Mouse (Mus musculus) embryonic facial prominence, embryonic 10.5 days (tissue): ENCODE data around the gene Zswim1. TPM values are rescaled to one million over a fixed set of nuclear protein-coding genes. Genes with fewer than 3 reads are reported as not detected.

Experiments
- DNase-seq: peaks from one replicate; pipeline ENCODE4 v3.0.0-alpha.2; 2017; ENCODE audit warnings: low spot score
- H3K27ac ChIP-seq: fragments of 300-500 bp; sonication (generic); replicated peaks from 2 replicates; pipeline ENCODE4 v1.5.1; 2016; ENCODE audit warnings: mild to moderate bottlenecking
- H3K27me3 ChIP-seq: fragments of 300-500 bp; sonication (generic); replicated peaks from 2 replicates; pipeline ENCODE4 v1.6.1; 2016; ENCODE audit warnings: low read depth, mild to moderate bottlenecking; ENCODE audit not compliant: poor library complexity, severe bottlenecking
- H3K36me3 ChIP-seq: fragments of 300-500 bp; sonication (generic); replicated peaks from 2 replicates; pipeline ENCODE4 v1.6.1; 2016; ENCODE audit warnings: mild to moderate bottlenecking, moderate library complexity
- H3K4me1 ChIP-seq: fragments of 300-500 bp; sonication (generic); 2 replicates; pipeline ENCODE4 v1.6.1; 2016
- H3K4me3 ChIP-seq: fragments of 300-500 bp; sonication (generic); 2 replicates; pipeline ENCODE4 v1.5.1; 2016; ENCODE audit warnings: mild to moderate bottlenecking, moderate library complexity
- H3K9me3 ChIP-seq: fragments of 300-500 bp; sonication (generic); 2 replicates; pipeline ENCODE4 v1.6.1; 2016; ENCODE audit warnings: mild to moderate bottlenecking
- WGBS: fragments of 180-500 bp; shearing (Covaris S2); methylation state at CpG from one replicate; pipeline ENCODE4 v1.1.7; 2016; 5-methylcytosine and 5-hydroxymethylcytosine counted together
- polyA plus RNA-seq: library from polyadenylated mRNA; unstranded; fragments of >200 nt; fragmentation: Nextera tagmentation; extraction: Ambion mirVana; gene quantifications from 2 replicates; pipeline ENCODE4 v1.2.1, GENCODE M21; 2016

Gene Zswim1
- polyA plus RNA-seq, 1 experiment from 2014 or later, result 24.2 TPM

DNA sequence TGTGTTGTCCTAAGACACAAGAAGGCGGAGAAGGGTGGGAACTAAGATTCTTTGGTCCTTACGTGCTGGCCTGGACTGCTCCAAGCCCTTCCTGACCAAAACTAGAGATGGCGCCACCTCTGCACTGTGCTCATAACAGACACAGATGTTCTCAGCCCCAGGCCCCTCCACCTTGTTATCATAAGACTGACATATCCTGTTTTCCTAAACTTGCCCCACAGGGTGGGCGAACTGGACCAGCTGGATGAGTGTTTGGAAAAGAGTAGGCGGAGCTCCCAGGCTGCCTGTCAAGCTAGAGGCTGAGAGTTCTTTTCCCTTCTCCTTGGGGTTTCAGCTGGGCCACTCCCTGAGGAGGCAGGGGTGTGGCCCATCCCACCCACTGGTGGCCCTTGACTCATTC is 4.8 kb upstream of the Zswim1 start:
- no peak overlapping the region for H3K27ac ChIP-seq
- H3K4me1 ChIP-seq, result peaks cover 19% of the 10 kb centered on the region
- H3K9me3 ChIP-seq, result no peaks in the 10 kb centered on the region
- no peaks in the 10 kb centered on the region for H3K27me3 ChIP-seq
- peak; percentile 45 for DNase-seq
- H3K36me3 ChIP-seq, result peaks cover 26% of the 10 kb centered on the region
- WGBS, result 59% methylated on average over 5 of the region's 5 CpGs
- H3K4me3 ChIP-seq, result no peak overlapping the region

DNA sequence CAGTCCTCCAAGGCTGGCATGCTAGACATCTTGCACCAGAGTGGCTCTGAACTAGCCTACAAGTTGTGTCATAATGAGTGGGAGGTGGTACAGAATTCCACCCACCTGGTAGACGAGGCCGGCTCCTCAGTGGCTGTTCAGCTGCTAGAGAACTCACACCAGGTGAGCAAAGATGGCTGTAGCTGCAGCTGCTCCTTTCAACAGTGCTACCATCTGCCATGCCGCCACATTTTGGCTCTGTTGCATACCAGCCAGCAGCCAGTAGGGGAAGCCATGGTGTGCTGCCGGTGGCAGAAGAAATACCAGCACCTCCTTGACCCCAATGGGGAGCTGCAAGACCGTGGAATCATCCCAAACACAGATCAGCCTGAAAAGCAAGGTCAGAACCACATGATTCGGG is 1.4 kb upstream of the Zswim1 start:
- H3K9me3 ChIP-seq, result no peaks in the 10 kb centered on the region
- H3K4me1 ChIP-seq, result peaks cover 27% of the 10 kb centered on the region
- H3K27ac ChIP-seq, result no peak overlapping the region
- 84% methylated on average over 6 of the region's 6 CpGs for WGBS
- H3K4me3 ChIP-seq, result no peak overlapping the region
- H3K27me3 ChIP-seq, result no peaks in the 10 kb centered on the region
- peaks cover 40% of the 10 kb centered on the region for H3K36me3 ChIP-seq
- DNase-seq, result no peak

DNA sequence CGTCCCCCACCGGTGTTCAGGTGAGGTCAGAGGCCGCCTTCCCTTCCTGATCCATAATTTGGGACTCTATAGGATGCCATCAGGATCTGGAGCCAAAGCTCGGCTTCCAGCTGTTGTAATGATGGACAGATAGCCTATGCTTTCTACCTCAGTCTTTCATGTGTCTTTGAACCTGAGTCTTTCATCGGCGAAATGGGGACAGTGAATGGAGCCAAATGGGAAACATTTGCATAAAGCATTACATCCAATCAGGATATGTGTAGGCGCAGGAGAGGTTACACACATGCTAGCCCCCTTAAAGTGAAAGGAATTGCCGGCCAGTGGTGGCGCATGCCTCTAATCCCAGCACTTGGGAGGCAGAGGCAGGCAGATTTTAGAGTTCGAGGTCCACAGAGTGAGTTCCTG is 697 bp downstream of the Zswim1 start:
- H3K4me1 ChIP-seq, result peaks cover 15% of the 10 kb centered on the region
- H3K4me3 ChIP-seq, result peak overlapping the region; percentile 85
- peak overlapping the region; percentile 88 for H3K27ac ChIP-seq
- peak; percentile 61 for DNase-seq
- H3K36me3 ChIP-seq, result peaks cover 61% of the 10 kb centered on the region
- H3K27me3 ChIP-seq, result no peaks in the 10 kb centered on the region
- no peaks in the 10 kb centered on the region for H3K9me3 ChIP-seq
- WGBS, result 3% methylated on average over 10 of the region's 10 CpGs

DNA sequence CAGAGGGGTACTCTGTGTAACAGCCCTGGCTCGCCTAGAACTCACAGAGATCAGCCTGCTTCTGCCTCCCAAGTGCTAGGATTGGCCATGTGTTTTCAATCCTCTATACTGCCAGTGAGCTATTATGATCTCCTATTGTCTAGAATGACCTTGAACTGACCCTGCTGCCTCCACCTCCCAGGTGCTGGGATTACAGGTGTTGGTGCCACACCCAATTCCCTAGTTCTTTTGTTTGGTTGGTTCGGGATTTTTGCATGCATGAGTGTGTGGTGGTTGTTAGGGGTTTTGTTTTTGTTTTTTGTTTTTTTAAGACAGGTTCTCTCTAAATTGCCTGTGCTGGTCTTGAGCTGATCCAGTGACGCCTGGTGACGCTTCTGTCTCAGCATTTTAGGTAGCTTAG is 1.5 kb downstream of the Zswim1 start:
- WGBS, result 93% methylated on average over 4 of the region's 4 CpGs
- Histone ChIP-seq H3K27ac (no peak overlapping the region), H3K4me1 (peaks cover 15% of the 10 kb centered on the region), H3K27me3 (no peaks in the 10 kb centered on the region), H3K4me3 (peak overlapping the region; percentile 85; the same call in 1 of the 2 replicates), H3K9me3 (no peaks in the 10 kb centered on the region), H3K36me3 (peaks cover 68% of the 10 kb centered on the region)
- no peak for DNase-seq

DNA sequence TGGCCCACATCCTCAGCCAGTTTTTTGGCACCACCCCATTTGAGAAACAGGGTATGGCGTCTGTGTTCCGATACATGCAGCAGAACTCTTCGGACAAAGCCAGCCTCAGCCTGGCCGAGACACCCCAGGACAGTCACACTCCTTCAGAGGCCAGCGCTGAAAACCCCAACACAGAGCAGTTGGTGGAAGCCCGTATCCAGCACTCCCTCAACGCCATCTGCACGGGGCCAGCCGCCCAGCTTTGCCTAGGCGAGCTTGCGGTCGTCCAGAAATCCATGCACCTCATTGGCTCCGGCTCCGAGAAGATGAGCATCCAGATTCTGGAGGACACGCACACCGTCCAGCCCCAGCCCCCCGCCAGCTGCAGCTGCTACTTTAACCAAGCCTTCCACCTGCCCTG is 3.0 kb downstream of the Zswim1 start:
- H3K4me1 ChIP-seq, result peaks cover 15% of the 10 kb centered on the region
- H3K4me3 ChIP-seq, result no peak overlapping the region
- no peak overlapping the region for H3K27ac ChIP-seq
- H3K36me3 ChIP-seq, result peaks cover 62% of the 10 kb centered on the region
- 93% methylated on average over 17 of the region's 17 CpGs for WGBS
- H3K27me3 ChIP-seq, result no peaks in the 10 kb centered on the region
- DNase-seq, result no peak
- no peaks in the 10 kb centered on the region for H3K9me3 ChIP-seq

DNA sequence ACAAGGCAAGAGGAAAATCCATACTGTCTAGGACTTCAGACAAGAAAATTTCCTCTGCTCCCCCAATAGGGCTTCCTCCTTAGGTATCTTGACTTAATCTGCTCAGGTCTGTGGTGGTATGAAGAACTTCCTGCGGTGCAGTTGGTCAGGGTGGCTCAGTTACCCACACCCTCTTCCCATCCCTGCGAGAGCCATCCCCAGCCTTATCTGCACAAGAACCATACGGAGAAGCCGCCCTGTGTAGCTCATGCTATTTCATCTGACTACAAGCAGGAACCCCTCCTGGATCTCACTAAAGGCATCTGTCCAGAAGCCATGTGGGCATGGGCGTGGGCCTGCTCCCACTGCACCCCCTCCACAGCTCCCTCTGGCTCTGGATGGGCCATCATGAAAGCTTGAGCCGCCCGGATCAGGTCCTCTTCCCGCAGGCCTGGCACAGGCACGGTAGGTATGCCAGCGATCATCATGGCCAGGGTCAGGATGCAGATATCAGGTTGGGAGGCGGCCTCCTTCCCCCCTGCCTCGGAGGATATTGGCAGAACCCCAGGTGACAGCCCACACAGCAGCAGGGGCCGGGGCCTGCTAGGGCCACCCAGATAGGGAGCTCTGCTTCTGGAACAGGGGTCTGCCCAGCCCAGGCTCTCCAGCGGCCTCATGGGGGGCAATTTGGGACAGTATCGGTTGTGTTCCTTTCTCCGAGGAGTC is 4.8 kb downstream of the Zswim1 start:
- no peak overlapping the region for H3K27ac ChIP-seq
- H3K27me3 ChIP-seq, result no peaks in the 10 kb centered on the region
- no peaks in the 10 kb centered on the region for H3K9me3 ChIP-seq
- peaks cover 13% of the 10 kb centered on the region for H3K4me1 ChIP-seq
- no peak overlapping the region for H3K4me3 ChIP-seq
- WGBS, result 91% methylated on average over 16 of the region's 16 CpGs
- H3K36me3 ChIP-seq, result peaks cover 50% of the 10 kb centered on the region
- no peak for DNase-seq

DNA sequence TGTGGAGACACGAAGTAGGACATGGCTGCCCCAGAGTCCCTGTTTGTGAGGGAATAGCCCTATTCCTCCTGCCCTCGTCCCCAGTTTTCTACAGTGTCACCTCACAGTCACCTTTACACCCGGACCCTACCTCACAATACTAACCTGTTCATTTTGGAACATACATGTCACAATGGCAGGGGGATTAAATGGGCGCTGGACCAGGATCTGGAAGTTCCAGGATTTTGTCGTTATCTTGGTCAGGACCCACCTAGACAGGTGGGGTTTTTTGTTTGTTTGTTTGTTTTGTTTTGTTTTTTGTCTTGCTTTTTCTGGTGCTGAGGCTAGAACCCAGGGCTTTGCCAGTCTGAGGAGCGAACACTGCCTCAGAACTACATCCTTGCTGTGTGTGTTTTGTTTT is 6.0 kb downstream of the Zswim1 start, which contains the start of gene Spata25:
Gene Spata25 (minus strand): TSS at position 101 of the 400 bp plus-strand sequence.
- H3K27me3 ChIP-seq, result no peaks in the 10 kb centered on the region
- no peak within 1 kb of the TSS for H3K27ac ChIP-seq
- peaks cover 18% of the 10 kb centered on the region for H3K4me1 ChIP-seq
- WGBS, result 87% methylated on average over 6 of the region's 6 CpGs
- peaks cover 50% of the 10 kb centered on the region for H3K36me3 ChIP-seq
- no peak for DNase-seq
- no peak within 1 kb of the TSS for H3K4me3 ChIP-seq
- no peaks in the 10 kb centered on the region for H3K9me3 ChIP-seq

DNA sequence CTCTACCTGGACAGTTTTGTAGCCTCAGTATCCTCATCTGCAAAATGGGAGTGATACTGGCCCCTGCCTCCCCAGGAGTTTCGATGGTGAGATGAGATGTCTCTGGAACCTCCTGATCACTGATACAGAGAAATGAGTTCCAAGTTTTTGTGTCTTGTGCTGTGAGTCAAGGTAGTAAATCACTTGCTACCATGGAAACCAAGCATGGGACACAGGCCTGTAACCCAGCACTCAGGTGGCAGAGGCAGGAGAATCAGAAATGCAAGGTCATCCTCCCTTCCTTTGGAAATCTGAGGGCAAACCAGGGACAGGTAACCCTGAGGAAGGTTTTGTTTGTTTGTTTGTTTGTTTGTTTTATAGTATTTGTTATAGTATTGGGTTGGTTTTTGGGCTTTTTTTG is 6.6 kb downstream of the Zswim1 start:
- no peaks in the 10 kb centered on the region for H3K9me3 ChIP-seq
- peaks cover 17% of the 10 kb centered on the region for H3K4me1 ChIP-seq
- no peak overlapping the region for H3K4me3 ChIP-seq
- H3K27me3 ChIP-seq, result no peaks in the 10 kb centered on the region
- no peak for DNase-seq
- H3K27ac ChIP-seq, result no peak overlapping the region
- 95% methylated on average over 1 of the region's 1 CpGs for WGBS
- peaks cover 50% of the 10 kb centered on the region for H3K36me3 ChIP-seq

DNA sequence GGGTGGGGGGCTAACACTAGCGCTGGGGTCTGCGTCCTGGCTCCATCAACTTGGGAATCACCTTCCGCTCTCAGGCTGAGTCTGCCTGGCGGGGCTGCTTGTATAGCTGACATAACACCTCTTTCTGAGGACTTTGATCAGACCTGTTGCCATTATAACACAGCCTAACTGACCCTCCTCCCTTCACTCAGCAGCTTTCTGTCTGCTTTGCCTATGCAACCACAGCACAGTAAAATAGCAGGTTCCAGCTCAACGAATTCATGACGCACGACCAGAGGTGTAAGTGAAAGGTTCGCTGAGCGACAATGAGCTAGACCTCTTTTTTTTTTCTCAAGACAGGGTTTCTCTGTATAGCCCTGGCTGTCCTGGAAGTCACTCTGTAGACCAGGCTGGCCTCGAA is 8.5 kb downstream of the Zswim1 start:
- 90% methylated on average over 10 of the region's 10 CpGs for WGBS
- Histone ChIP-seq H3K9me3 (no peaks in the 10 kb centered on the region), H3K27ac (no peak overlapping the region), H3K4me3 (no peak overlapping the region; the same call in 1 of the 2 replicates), H3K27me3 (no peaks in the 10 kb centered on the region), H3K36me3 (peaks cover 39% of the 10 kb centered on the region), H3K4me1 (peaks cover 28% of the 10 kb centered on the region)
- no peak for DNase-seq

DNA sequence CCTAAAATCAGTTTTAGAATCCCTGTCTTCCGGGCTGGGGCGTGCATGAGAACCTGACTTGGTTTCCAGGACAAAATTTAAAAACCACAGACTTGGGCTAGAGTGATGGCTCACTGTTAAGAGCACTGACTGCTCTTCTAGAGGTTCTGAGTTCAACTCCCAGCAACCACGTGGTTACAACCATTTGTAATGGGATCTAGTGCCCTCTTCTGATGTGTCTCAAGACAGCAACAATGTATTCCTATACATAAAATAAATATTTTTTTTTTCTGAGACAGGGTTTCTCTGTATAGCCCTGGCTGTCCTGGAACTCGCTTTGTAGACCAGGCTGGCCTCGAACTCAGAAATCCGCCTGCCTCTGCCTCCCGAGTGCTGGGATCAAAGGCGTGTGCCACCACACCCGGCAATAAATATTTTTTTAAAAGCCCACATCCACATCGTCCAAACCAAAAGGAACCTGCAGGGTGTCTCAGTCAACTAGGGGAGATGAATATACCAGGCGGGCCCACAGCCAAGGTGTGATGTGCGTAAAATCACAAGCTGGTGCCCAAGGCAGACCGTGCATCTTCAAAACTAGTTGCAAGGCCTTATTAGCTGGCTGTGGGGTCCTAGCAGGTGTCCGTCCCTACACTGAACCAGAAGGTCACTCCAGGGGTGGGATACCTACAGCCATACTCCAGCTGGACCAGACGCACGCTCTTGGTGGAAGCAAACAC is 9.7 kb downstream of the Zswim1 start:
- Histone ChIP-seq H3K9me3 (no peaks in the 10 kb centered on the region), H3K4me3 (peak overlapping the region; percentile 71), H3K27me3 (no peaks in the 10 kb centered on the region), H3K4me1 (peaks cover 28% of the 10 kb centered on the region), H3K27ac (peak overlapping the region; percentile 92), H3K36me3 (peaks cover 38% of the 10 kb centered on the region)
- DNase-seq, result no peak
- 67% methylated on average over 16 of the region's 16 CpGs for WGBS

DNA sequence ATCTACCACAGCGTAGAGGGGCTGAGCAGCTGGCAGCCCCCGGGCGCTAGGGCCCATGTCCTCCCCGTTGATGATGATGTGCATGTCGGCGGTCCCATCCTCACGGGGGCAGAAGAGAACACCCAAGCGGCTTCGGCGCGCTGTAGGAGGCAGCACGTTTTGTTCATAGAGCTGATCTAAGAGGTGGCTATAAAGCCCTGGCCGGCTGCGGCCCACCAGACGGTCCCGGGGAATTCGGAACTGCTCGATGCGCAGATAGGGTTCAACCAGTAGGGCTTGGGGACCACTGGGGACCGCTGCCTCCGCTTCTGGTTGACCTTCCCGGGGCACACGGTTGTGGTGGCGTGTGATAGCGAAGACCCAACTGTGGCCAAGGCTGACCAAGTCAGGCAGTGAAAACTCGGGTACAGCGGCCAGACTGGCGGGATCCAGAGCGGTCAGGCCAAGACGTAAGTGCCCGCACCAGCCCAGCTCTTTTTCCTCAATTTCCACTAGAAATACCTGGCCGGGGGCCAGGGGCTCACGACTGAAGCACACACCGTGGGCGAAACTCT is 10.3 kb downstream of the Zswim1 start, which contains the start of gene Ctsa:
Gene Ctsa (plus strand): TSS at position 126 of the 554 bp plus-strand sequence.
- peak; percentile 82 for DNase-seq
- Histone ChIP-seq H3K9me3 (no peaks in the 10 kb centered on the region), H3K27me3 (no peaks in the 10 kb centered on the region), H3K36me3 (peaks cover 38% of the 10 kb centered on the region), H3K27ac (peak within 1 kb of the TSS; percentile 92), H3K4me3 (peak within 1 kb of the TSS; percentile 71), H3K4me1 (peaks cover 28% of the 10 kb centered on the region)
- under 1% methylated on average over 35 of the region's 35 CpGs for WGBS

DNA sequence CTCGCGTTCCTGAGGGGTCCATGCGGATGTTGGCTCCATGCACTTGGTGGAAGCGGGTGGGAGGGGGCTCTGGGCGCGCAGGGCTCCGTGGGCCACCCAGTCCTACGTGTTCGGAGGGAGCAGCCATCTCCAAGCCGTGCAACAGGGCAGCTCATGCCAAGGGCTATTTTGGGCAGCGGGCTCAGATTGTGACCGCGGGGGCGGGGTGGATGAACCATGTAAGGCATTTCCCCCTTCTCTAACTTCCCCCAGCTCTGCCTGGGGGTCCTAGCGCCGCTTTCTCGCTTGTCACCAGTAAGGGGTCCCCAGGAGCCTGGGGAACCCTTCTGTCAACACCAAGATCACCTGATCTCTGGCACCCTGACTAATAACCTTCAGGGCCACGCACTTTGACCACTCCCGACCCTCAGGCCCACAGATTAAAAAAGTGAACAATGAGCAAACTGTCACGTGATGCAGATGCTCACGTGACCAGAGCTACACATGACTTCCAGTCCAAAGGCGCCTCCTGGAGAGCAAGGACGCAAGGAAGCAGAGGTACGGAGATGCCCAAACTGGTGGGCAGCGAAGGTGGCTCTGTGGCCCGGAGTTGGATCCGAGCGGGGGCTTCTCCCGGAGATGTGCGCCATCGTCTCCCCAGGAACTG is 11.0 kb downstream of the Zswim1 start, which contains the start of gene Neurl2:
Gene Neurl2 (minus strand): TSS at position 143 of the 646 bp plus-strand sequence.
- peak within 1 kb of the TSS; percentile 92 for H3K27ac ChIP-seq
- WGBS, result under 1% methylated on average over 31 of the region's 31 CpGs
- peak within 1 kb of the TSS; percentile 71 for H3K4me3 ChIP-seq
- no peaks in the 10 kb centered on the region for H3K9me3 ChIP-seq
- no peaks in the 10 kb centered on the region for H3K27me3 ChIP-seq
- peak; percentile 92 for DNase-seq
- H3K36me3 ChIP-seq, result peaks cover 38% of the 10 kb centered on the region
- peaks cover 28% of the 10 kb centered on the region for H3K4me1 ChIP-seq
